Mouse (Mus musculus) Patski (cell line): ENCODE measurements at regions not wholly inside any gene's neighbourhood (a gene's known extent, or its start where the extent isn't known, plus 50 kb on each side); places are given as distances from the start of the nearest gene placed in this dataset.
A peak's percentile ranks its signal among the peaks of the same experiment; 100 is the strongest.

ENCODE experiments used
- ATAC-seq: fragments of 100-300 bp; one replicate; pipeline ENCODE4 v1.8.0; 2021
- CTCF ChIA-PET: fragments of 350-600 bp; sonication (Branson Sonifier 250); formaldehyde crosslinking; loops from one replicate; lab custom pipeline; 2022; ENCODE audit warnings: inconsistent platforms; lab: Charles Lee
- POLR2A ChIA-PET: fragments of 350-600 bp; sonication (Branson Sonifier 250); formaldehyde crosslinking; loops from one replicate; lab custom pipeline; 2022; ENCODE audit warnings: antibody characterized with exemption, inconsistent platforms; lab: Charles Lee
- DNase-seq: peaks from one replicate; pipeline ENCODE4 v3.0.0-alpha.2; 2011; ENCODE audit warnings: low read depth, low spot score
- H3K27me3 ChIP-seq: fragments of 371-371 bp; one replicate; pipeline ENCODE4 v1.5.1; 2021
- CTCF ChIP-seq: fragments of 100-300 bp; IDR thresholded peaks from one replicate; pipeline ENCODE4 v1.5.1; 2021
- in situ Hi-C: fragments of 300-500 bp; cut with MboI; formaldehyde crosslinking; loops from 3 replicates; pipeline ENCODE4 v1.11.1; 2018; ENCODE audit warnings: low pct_unique_long_range_greater_than_20kb, mixed read lengths

GRCm38 (mm10) chr3:38397615-38397956 lies 87.1 kb downstream of the Ankrd50 start:
- no peaks in the 10 kb centered on the region for H3K27me3 ChIP-seq
- DNase-seq (no peak), ATAC-seq (no peak)
- TF ChIP-seq CTCF = no peak
- POLR2A ChIA-PET = no interaction called here
- in situ Hi-C loops = no loop called here
- CTCF ChIA-PET = interaction anchor here (0.9 to 1.5 kb wide), 4 partner anchors 11 to 57 kb away, joined by 3 to 5 read pairs (median 3); no protein-coding TSS in a partner anchor

DNA sequence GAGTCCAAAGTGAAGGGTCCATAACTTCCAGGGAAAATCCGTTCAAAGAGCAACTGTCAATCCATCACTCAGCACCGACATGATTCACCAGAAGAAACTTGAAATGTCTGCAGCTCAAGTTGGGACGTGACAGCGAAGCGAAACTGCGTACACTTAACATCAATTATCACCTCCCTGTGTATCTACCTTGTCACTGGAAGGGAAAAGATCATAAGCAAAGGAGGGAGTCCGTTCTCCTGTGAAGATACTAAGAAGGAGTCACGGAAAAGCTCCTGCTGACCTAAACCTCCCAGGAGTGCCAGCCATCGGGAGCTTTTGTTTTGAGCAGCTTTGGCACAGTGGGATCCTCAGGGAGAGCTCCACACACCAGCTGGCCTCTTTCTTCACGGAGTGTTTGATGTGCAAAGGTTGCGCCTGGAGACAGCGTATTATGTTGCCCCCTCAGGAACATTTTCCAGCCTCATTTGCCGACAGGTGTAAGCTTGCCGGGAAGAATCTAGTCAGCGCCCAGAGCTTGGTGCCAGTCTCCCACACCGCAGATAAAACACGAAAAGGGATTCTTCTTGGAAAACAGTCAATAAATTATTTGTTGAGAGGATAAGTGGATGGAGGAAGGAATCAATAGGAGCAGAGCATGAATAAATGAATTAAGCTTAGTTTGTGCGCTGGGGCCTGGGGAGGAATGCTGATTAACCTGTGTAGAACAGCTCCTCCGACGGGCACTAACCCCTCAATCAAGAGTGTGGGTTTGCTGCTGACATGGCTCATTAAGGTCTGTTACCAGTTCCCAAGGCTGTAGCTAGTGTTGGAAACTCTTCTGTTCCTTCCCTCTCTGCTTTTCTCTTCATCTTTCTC lies 87.7 kb downstream of the Ankrd50 start:
- ChIA-PET CTCF (interaction anchor here (0.9 to 1.5 kb wide), 3 partner anchors 12 to 57 kb away, joined by 3 to 5 read pairs (median 3); no protein-coding TSS in a partner anchor), POLR2A (no interaction called here)
- ATAC-seq (no peak), DNase-seq (no peak)
- no peaks in the 10 kb centered on the region for H3K27me3 ChIP-seq
- in situ Hi-C loops = no loop called here
- TF ChIP-seq CTCF = no peak

- H3K27me3 ChIP-seq = no peaks in the 10 kb centered on the region
- no peak for TF ChIP-seq CTCF
- in situ Hi-C loops = no loop called here
- DNase-seq = no peak
- ATAC-seq = no peak
- ChIA-PET POLR2A (interaction anchor here (0.6 kb wide), 1 partner anchor 88 kb away, joined by 3 read pairs; no protein-coding TSS in a partner anchor), CTCF (interaction anchor here (1.0 to 1.4 kb wide), 5 partner anchors 10 to 31 kb away, joined by 3 read pairs; no protein-coding TSS in a partner anchor)
Observed at GRCm38 (mm10) chr3:38394308-38394707, 90.3 kb downstream of the Ankrd50 start.

DNA sequence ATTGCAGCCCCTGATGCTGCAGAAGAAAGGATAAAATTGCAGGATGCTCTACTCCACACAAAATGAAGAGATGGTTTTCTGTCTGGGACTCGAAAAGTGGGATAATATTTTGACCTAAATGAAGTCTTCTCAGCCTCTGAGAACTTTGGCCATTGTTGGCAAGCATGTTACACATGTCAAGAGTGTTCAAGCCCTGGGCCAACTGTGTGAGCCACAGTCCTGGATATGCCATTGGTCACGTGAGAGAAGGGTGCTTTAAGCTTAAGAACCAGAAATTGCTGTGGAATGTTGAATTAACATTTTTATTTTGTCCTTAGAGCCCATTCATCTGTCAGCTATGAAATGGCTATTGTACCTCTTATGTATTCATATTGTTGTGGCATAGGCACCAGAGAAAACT lies 95.0 kb downstream of the Ankrd50 start:
- in situ Hi-C loops = no loop called here
- no peaks in the 10 kb centered on the region for H3K27me3 ChIP-seq
- ATAC-seq (no peak), DNase-seq (no peak)
- TF ChIP-seq CTCF = no peak
- ChIA-PET POLR2A (no interaction called here), CTCF (interaction anchor here (0.9 to 1.7 kb wide), 2 partner anchors 10 to 11 kb away, joined by 3 to 6 read pairs; no protein-coding TSS in a partner anchor)

GRCm38 (mm10) chr3:38388961-38389360 lies 95.7 kb downstream of the Ankrd50 start:
- ChIA-PET CTCF (interaction anchor here (0.9 to 1.7 kb wide), 3 partner anchors 10 to 35 kb away, joined by 3 to 6 read pairs (median 3); no protein-coding TSS in a partner anchor), POLR2A (no interaction called here)
- no peak for ATAC-seq
- no peak for DNase-seq
- no peaks in the 10 kb centered on the region for H3K27me3 ChIP-seq
- TF ChIP-seq CTCF = no peak
- in situ Hi-C loops = no loop called here

DNA sequence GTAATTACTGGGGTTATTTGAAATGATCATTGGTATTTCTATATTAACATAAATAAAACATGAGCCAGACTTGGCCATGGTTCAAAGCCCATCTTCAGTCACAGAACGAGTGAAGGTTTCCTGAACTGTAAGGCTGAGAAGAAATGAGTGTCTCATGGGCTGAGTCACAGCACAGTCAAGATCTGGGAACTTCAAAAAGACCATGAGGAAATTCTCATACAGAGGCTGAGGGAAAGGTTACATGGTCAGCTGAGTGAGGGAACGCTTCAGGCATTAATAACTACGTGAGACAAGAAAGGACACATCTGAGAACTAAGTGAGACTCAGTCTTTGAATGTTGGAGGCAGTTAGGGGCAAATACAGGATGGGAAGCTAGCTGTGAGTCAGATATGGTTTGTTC lies 101.9 kb downstream of the Ankrd50 start:
- POLR2A ChIA-PET = interaction anchor here (0.6 kb wide), 1 partner anchor 113 kb away, joined by 3 read pairs; no protein-coding TSS in a partner anchor
- CTCF ChIA-PET = interaction anchor here (1.2 kb wide), 1 partner anchor 11 kb away, joined by 3 read pairs; no protein-coding TSS in a partner anchor
- no peaks in the 10 kb centered on the region for H3K27me3 ChIP-seq
- DNase-seq (peak; percentile 98), ATAC-seq (peak; percentile 94)
- no peak for TF ChIP-seq CTCF
- in situ Hi-C loops = loop anchor here (5.0 kb wide), 3 partner anchors 60 to 105 kb away; no protein-coding TSS in a partner anchor

GRCm38 (mm10) chr3:38381623-38382022 lies 103.0 kb downstream of the Ankrd50 start:
- ATAC-seq = no peak
- no peaks in the 10 kb centered on the region for H3K27me3 ChIP-seq
- ChIA-PET CTCF (no interaction called here), POLR2A (interaction anchor here (0.7 kb wide), 1 partner anchor 58 kb away, joined by 5 read pairs; no protein-coding TSS in a partner anchor)
- TF ChIP-seq CTCF = no peak
- in situ Hi-C loops = loop anchor here (5.0 kb wide), 3 partner anchors 61 to 104 kb away; no protein-coding TSS in a partner anchor
- peak; percentile 15 for DNase-seq

DNA sequence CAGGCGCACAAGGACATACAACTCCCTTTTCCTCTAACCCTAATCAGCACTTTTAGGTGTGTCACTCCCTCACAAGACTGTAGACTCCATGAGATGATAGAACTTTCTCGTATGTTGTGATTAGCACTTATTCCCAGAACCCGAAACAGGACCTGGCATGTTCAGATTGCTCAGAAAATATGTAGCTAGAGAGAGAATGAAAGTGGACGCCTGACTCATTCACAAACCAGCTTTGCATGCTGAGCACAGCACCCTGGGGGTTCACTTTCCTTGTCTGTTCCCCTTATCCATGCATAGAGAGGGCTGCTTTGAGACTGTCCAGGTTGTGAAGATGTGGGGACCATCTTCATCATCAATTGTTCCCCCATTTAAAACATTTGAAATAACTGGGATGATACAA lies 111.0 kb downstream of the Ankrd50 start:
- ATAC-seq (no peak), DNase-seq (no peak)
- no peaks in the 10 kb centered on the region for H3K27me3 ChIP-seq
- no peak for TF ChIP-seq CTCF
- CTCF ChIA-PET = interaction anchor here (1.1 kb wide), 1 partner anchor 11 kb away, joined by 3 read pairs; no protein-coding TSS in a partner anchor
- POLR2A ChIA-PET = no interaction called here
- in situ Hi-C loops = no loop called here

GRCm38 (mm10) chr3:38371702-38372101 lies 112.9 kb downstream of the Ankrd50 start:
- no peak for TF ChIP-seq CTCF
- H3K27me3 ChIP-seq = no peaks in the 10 kb centered on the region
- ChIA-PET POLR2A (no interaction called here), CTCF (interaction anchor here (1.4 kb wide), 1 partner anchor 11 kb away, joined by 3 read pairs; no protein-coding TSS in a partner anchor)
- no peak for ATAC-seq
- DNase-seq = no peak
- in situ Hi-C loops = no loop called here

GRCm38 (mm10) chr3:38363888-38364287 lies 120.8 kb downstream of the Ankrd50 start:
- POLR2A ChIA-PET = no interaction called here
- in situ Hi-C loops = no loop called here
- no peak for DNase-seq

More at GRCm38 (mm10) chr3:38363888-38364287, 120.8 kb downstream of the Ankrd50 start:
- no peaks in the 10 kb centered on the region for H3K27me3 ChIP-seq
- no peak for ATAC-seq
- no peak for TF ChIP-seq CTCF
- CTCF ChIA-PET = no interaction called here
